Mouse (Mus musculus): ENCODE measurements at regions not wholly inside any gene's neighbourhood (a gene's known extent, or its start where the extent isn't known, plus 50 kb on each side); places are given as distances from the start of the nearest gene placed in this dataset.
"Not testable (repeated sequence)": the region's sequence is repeated elsewhere in the genome, so short reads cannot be mapped to it uniquely, and the experiment has no call there.

DNA sequence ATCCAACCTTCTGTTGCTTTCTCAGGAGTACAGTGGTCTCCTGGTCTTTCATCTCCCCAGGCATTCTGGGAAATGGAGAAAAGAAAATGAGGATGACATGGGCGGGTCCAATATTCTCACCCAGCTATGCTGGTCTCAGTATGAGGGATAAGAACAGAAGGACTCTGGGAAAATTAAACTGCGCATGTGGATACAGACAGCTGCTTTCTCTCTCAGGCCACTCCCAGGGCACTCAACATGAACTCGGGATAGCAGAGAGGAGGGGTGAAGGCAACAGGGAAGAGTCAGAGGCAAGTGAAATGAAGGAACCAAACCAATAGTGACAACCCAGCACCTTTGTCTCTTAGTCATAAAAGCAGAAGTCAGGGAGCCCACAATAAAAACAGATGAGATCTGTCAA is 508.5 kb upstream of the Id2 start:
- no peak for DNase-seq (ENCODE audit: low spot score)

DNA sequence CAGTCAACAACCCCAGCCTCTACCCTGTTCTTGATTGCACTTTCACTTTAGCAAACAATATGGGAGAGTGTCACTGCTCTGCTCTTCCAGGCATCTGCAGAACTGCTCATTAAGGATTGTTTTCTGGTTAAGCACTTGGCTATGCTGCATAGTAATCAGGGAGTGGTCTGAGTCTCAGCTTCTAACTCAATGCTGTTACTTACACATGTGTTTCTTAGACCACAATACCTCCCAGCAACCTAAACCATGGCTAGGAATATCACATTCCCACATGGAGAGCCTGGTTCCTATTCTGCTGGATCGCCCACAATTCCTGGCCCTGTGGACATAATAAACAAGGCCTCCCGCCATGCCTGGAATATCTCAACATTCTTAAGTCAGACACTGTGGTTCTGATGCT is 493.3 kb upstream of the Id2 start:
- DNase-seq (ENCODE audit: low spot score): no peak

DNA sequence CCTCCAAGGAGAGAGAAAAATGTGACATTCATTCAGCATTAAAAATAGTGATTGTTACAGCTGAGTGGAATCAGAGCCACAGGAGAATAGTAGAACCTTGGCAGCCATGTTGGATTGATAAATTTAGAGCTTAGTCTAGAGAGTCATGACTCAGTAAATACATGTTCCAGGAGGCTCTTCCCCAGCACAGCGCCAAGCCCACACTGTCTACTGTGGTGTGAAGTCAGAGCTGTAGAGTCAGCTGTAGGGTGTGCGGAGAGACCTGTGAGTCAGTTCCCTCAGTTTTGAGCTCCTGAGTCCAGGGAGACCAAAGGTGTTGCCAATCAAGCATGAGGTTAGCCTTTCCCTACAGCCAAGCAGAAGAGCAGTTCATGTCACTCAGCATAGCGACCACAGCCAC is 488.8 kb upstream of the Id2 start:
- DNase-seq (ENCODE audit: low spot score): no peak

DNA sequence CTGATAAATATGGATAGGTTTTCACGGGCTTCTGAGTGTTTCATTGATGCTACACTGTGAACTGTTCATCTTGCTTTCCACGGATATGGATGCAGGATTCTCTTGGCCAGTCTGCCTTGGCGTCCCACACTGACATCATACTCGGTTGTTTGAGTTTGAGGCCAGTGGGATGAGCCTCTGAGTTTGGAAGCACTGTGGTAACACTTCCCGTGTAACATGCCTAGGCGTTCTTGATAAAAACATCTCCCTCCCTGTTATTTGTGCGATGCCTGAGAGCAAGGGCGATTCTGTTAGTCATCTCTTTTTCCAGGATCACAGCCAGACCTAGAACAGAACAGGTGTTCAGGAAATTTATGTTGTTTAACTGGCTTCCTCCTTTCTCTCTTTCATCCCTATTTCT is 482.5 kb upstream of the Id2 start:
- DNase-seq (ENCODE audit: low spot score): no peak

DNA sequence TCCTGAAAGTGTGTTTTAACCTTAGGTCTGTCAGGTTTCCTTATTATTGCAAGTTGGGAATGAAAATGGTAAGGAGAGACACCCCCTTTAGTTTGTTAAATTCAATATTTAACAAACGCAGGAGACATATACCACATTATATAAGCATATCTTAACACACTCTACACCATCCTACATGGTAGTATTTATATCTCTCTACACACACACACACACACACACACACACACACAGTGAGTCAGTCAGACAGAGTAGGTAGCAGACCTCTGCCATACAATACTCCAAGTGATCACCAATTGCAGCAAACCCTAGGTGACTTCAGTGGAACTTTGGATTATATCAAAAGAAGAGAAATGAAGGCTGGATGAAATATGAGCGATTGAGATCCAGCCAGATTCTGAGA is 468.2 kb upstream of the Id2 start:
- DNase-seq (ENCODE audit: low spot score): no peak

DNA sequence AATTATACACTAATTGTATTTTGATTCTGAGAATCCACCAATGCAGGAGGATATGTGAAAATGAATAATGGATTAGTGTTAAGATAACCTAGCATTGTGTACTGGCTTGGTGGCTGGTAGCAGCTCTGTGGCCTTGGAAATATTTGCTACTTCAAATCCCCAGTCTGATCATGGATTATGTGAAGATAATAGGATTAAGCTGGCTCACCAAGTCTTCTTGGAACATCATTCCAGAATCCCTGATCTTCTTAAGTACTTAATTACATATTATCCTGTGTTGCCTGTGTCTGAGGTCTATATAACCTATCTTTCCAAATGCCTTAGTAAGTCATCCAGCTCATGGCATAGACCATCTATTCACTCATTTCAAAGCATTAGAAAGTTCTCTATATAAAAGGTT is 462.7 kb upstream of the Id2 start:
- no peak for DNase-seq (ENCODE audit: low spot score)

DNA sequence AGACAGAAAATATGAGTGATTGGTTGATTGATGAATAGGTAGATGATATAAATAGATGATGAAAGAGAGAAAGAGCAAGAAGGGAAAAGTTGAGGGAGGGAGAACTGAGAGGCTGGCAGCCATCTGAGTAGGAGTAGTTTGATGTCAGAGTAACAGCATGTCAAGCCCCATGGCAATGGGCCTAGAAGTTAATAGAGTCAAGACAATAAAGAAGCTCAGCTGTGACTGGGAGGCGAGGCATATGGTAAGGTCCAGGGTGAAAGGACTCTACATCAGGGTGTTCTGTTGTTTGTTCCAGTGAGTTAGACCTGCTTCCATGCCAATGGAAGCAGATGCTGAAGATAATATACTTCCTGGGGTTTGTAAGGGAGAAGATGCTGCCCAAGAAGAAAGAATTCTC is 456.7 kb upstream of the Id2 start:
- no peak for DNase-seq (ENCODE audit: low spot score)

DNA sequence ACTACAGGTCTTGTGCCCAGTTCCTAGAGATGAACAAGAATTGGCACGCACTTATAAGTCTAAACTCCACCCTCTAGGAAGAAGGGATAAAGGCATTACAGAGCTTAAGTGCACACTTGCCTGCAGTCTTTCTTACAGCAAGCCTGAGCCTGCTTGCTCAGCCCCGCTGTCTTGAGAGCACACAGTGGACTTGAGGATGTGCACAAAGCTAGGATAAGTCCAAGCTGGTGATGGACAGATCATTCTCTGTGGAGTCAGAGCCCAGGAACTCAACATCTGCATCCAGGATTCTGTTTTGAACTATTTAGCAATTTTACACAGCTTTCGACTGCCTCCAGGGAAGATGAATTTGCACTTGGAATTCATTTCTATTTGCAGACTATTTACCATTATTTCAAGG is 452.8 kb upstream of the Id2 start:
- no peak for DNase-seq (ENCODE audit: low spot score)

DNA sequence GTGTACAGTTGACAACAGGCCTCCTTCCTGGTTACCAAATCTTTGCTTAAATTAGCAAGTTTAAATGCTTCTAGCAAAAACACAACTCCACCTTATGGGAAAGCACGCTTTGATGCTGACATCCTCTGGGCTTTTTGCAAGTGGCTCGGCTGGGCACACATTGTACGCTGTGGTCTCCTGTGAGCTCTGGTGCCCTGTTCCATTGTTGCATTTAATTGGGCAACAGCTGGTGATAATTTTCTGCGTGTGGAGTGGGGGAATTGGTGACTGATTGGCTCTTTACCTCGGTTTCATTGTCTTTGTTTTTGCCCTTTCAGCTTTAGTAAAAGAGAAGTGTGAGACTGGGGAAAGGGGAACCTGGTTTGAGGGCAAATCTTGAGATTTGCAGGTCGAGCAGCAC is 447.3 kb upstream of the Id2 start:
- DNase-seq (ENCODE audit: low spot score): no peak

DNA sequence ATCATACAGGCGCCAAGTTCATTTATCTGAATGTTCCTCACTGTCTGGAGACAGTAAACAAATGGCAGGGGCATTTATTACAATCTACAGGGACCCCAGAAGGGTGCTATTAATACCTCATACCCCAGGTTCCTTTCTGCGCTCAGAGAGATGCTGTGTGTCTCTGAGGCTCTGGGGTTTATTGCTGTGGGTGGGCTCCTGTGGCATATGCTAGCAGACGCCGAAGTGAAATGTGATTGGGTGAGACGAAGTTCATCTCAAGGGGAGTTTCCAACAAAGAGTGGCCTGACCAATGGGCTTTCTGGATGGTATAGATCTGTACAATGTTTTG is 437.6 kb upstream of the Id2 start:
- no peak for DNase-seq (ENCODE audit: low spot score)

DNA sequence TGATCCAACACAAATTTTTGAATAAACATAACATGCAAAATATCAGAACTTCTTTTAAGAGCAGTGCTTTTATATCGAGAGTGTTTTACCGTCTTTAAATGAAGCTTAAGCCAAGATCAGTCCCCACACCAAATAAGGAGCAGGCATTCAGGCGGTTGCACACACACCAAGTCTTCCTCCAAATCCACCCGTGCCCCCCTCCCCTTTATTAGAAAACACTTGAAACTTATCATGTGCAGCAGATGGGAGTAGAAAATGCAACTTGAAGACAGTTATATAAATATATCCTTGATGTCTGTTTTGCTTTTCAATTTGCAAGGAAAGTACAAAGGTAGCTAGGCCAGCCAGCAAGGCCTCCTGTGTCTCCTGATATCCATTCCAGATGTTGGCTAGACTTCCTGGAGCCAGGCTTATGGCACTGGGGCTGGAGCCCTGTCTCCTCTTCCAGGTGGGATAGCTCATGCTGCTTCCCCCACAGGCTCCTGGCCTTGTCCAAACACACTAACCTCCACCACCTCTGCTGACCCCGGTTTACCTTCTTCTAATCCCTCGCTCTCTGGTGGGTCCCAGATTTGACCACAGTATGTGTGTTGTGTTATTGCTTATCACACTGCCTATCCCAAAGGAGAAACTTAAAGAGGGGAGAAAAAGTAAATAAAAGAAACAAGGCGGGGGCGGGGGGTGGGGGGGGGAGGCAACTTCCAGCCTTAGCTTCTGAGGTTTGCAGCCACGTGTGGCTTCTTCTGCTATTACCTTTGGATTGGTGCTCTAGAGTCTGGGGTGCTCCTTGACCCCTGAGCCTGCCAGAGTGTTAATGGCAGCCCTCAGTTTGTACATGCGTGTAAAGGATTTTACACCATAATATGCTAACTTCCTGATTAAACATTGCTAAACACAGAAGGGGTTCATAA is 437.0 kb upstream of the Id2 start:
- DNase-seq (ENCODE audit: low spot score): no peak

DNA sequence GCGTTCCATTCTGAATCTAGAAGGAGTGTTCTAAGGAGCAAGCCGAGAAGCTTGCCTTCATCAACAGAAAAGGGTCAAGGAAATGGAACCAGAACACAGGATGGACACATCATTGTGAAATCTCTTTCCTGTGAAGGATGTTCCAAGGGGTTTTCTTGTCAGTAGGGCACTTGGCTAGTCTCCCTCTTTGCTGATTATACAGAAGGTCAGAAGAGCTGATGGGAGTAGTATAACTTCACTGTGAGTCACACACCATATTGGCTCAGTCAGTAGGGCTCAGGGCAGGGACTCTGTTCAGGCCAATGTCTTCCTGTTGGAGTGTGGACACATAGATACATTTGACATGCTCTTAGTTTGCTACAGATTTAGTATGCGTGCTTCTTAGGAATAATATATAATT is 433.5 kb upstream of the Id2 start:
- DNase-seq (ENCODE audit: low spot score): no peak

DNA sequence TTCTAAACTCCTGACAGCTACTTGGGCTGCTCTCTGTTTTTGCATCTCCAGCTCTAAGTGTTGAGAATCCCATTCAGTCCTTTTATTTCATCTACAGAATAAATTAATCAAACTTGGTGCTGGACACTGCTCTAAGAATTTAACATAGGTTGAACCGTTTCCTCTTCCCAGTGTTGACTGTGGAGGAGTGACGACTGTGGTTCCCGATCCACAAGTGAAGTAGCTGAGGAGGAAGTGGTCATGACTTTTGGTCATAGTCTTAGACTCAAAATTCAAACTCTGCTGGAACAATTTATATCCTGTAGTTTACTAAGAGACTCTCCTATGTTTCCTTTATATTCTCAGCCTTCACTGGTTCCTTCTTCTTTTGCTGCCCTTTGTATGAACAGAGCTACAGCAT is 432.6 kb upstream of the Id2 start:
- DNase-seq (ENCODE audit: low spot score): no peak

DNA sequence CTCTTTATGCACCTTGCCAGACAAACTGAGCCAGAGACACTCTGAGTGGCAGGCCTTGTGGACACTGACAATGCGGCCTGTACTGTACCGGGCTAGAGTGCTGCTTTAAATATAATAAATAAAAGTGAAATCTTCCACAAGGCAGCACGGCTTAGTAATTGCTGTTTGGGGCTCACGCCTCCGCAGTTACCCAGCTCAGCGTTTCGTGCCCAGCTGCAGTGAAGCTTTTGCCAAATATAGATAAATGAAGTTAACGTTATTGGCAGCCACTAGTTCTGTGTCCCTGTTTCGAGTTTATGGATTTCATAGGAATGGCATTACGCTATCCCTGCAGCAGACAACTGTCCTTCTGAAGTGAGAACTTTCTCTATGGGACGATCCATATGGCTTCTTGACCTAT is 429.7 kb upstream of the Id2 start:
- no peak for DNase-seq (ENCODE audit: low spot score)

DNA sequence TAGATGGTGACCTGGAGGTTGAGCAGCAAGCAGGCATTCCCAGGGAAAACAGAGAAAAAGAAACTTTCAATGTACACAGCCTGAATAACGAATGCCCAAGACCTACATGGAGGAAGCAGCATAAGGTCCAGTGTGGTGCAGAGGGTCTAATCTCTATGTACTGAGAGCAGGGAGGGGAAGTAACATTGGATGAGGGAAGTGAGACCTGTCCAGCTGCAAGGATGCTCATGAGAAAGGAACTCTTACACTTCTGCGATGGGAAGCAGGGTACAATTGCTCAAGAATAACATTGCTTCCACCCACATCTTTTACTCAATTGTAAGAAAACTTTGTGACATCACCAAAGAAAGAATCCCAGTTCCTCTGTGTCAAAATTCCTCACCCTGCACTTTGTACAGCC is 419.8 kb upstream of the Id2 start:
- DNase-seq (ENCODE audit: low spot score): no peak

DNA sequence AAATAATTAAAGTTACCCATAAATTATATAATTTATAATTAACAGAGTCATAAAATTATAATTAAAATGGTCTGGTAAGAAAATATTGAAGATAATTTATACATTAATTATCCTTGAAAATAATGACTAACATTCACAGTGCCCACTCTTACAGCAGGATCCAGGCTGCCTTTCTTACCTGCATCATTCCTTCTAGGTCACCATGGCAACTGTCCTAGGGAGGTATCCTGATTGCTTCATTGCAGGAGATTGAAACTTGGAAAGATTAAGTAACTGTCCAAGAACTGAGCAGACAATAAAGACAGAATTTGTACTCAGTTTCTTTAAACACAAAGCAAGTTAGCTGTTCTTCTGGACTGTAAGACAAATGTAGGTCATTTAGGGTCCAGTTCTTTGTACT is 416.7 kb upstream of the Id2 start:
- DNase-seq (ENCODE audit: low spot score): no peak

DNA sequence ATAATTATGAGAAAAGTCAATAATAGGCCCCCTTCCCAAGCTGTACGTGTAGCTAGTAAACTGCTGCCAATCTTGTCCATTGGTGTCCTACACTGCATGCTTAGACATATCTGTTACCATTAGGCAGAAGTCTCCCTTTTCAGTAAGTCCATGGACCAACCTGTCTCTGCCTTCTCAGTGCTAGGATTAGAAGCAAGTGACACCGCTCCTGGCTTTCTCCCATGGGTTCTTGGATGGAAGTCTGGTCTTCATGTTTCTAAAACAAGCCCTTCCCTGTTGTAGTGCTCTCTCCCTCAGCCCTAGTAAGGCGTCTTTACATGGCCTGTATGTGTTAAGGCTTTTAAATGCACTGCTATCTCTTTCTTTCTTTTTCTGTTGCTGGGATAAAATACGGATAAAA is 412.7 kb upstream of the Id2 start:
- no peak for DNase-seq (ENCODE audit: low spot score)

DNA sequence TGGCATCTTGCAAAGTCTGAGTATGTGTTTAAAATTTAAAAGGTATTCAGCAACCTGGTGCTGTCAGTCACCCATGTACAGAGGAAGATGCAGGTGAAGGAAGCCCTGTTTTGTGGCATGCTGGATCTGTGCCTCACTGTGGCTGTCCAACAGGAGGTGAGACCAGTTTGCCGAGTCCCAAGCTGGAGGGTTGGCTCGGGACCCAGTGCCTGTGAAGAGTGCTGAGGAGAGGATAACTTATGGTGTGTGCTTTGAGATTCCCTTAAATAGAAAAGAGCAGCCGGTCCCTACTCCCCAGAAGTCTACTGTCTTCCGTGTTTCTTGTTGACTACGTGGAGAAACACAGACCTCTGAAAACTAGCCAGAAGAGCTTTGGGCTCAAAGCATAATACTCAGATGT is 396.3 kb upstream of the Id2 start:
- no peak for DNase-seq (ENCODE audit: low spot score)

DNA sequence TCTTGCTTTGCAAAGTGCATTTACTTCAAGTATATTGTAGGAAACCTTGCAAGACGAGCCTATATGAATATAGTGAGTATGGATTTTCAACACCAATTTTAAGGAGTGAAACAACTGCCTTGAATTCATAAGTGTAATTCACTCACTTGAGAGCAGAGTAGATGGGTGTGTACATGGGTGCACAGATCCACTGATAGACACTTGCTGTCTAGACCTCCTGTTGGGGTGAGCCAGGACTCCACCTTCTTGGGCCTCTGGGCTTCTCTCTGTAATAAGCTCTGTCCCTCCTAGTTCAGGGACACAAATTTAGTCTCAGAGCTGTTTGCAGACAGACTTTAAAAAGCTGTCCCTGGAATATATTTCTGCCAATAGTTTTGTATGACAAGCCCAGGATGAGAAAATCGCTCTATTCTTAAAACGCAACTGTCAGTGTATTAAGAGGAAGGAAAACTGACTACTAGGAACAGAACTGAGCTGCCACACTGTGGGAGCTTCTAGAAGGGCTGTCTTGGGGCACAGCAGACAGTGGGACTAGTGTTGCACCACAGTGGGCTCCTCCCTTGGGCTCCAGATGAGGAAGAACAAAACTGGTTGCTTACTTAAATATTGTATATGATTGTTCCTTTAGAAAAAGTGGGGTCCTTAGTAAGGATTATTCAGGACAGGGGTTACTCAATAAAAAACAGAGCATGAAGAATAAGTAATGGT is 395.7 kb upstream of the Id2 start:
- DNase-seq (ENCODE audit: low spot score): no peak

DNA sequence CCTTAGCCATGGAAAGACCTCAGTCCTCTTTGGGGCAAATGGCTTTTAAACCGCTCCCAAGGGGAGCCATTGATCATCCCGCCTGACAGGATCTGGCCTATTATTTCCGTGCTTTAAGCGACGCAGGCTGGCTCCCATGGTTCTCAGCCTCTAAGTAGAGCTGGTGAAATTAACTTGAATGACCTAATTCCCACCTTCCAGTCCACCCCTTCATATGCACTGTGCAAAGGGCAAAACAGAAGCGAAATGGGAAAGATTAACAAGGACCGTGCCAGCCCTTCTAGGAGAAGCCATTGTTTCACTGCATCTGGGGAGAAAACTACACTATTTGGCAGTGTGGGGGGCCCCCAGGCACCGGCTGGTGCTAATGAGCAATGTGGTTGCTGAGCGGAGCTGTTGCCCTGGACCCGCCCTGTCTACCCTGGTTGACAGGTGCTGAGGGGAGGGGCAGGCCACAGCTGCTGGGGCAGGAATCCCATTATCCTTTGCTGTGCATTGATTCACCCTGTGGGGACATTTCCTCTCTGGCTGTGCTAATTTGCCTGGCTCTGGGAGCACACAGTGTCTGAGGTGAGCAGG is 378.3 kb upstream of the Id2 start:
- no peak for DNase-seq (ENCODE audit: low spot score)

DNA sequence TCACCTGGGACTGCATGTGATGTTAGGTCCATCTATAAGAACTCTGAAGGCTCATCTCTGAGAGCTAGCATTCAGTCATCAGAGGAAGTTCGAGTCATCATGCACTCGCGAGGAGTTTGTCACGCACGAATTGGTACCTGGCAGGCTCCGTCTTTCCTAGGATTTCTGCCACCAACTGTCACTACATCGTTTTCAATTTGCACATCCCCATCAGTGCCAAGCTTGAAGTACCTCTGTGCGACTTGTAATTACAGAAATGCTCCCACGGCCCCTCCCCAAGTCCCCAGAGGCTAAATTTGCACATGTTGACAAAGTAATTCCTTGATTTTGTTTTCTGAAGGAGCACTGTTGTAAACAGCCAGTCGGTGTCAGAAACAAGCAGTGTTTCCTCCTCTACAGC is 372.2 kb upstream of the Id2 start:
- no peak for DNase-seq (ENCODE audit: low spot score)

DNA sequence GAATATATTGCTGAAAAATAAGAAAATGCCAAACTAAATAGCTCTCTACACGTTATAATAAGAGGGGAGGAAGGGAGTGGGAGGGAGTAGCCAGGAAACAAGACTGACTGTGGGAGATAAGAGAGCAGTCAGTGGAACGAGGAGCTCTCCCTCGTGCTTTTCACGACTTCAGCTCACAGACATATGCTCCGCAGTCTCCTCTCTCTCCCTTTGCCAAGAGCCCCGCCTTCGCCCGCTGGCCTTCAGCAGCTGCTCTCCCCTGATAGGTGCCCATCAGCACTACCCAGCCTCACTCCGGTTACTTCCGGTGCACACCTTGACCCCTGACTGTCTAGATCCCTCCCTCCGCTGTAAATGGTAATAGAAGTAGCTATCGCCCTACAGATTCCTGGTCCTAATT is 370.8 kb upstream of the Id2 start:
- peak; percentile 57 for DNase-seq (ENCODE audit: low spot score)

DNA sequence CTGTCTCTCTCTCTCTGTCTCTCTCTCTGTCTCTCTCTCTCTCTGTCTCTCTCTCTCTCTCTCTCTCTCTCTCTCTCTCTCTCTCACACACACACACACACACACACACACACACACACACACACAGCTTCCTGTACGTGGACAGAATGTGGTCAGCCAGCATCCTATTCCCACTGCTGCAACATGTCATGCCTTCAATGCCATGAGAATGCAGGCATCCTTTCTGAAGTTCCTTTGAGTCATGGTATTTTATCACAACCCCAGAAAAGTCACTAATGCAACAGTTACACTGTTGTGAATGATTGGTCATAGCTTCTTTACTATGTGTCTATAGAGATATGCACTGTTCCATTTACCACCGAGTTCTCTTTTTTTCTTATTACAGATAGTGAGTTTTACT is 365.8 kb upstream of the Id2 start:
- DNase-seq (ENCODE audit: low spot score): not testable (repeated sequence)

Measured in c-Kit-positive CD71-positive TER-119-positive erythroid progenitor cells, embryonic 14.5 days (primary cell).